Comparison of ENCODE assay signal across 8 mouse cellular contexts in the genomic region with DNA sequence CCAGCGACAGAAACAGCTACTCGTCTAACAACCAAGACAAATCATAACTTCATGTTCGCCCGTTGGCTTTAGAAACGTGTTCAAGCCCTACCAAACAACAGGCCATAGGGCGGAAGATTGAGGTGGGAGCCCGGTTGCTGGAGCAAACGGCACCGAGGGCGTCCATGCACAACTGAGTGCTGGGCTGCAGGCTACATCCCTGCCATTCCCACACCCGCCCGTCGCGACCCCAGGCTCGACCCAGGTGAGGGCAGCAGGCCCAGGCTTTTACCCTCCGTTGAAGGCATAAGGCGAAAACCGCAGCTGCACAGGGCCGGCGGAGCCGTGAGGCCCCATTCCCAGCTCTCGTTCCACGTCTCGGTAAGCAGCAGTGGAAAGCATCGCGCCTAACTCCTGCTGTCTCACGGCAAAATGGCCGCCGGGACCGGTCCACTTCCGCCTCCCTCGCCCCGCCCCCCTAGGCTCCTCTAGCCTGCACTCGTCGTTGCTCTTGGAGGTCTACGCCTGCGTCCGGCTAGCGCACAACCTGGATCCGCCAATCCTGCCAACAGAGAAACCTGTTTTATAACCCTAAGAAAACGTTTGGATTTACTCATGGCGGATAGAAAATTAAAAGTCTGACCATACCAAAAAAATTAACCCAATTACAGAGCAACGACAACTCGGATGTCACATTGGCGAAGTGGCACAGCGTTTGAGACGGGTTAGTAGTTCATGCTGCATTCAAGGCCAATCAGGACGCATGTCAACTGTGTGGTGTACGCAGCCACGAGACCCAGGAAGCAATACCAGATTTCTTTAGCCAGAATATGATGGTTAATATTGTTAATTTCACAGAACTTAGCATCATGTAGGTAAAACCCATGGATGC. TPM values are rescaled to one million over a fixed set of nuclear protein-coding genes. Genes with fewer than 3 reads are reported as not detected.
DNase-seq lines count a peak whose midpoint lies in the region; ATAC-seq and TF ChIP-seq lines count a peak whose summit lies in the region.

No protein-coding gene starts in this region.

- TF ChIP-seq POLR2A in cortical plate, adult 2 months (IDR thresholded peaks at IDR 0.05; ENCODE audit: extremely low read depth, insufficient read depth, low read length): peak; percentile 78

- H3K27ac ChIP-seq in cortical plate, adult 2 months (ENCODE audit: insufficient read depth, low read length): peak overlapping the region; percentile 92

- peaks cover 2% of the 10 kb centered on the region for H3K4me1 ChIP-seq in cortical plate, adult 2 months (ENCODE audit: control insufficient read depth, insufficient read depth, low read length)

- peak overlapping the region; percentile 94 for H3K4me3 ChIP-seq in cortical plate, adult 2 months (ENCODE audit: insufficient read depth, low read length)

- DNase-seq in gastrocnemius, adult 8-10 months (ENCODE audit: low spot score in 2 of 2): peak; percentile 82 to 90
- DNase-seq in induced T-regulatory cell, adult 2 months (ENCODE audit: low read depth): peak; percentile 96
- DNase-seq in left cerebral cortex, adult 9 months (ENCODE audit: low spot score in 2 of 2): peak; percentile 79 to 95
- peak; percentile 97 for DNase-seq in right cerebral cortex, postnatal 14 days
- DNase-seq in urinary bladder, postnatal 36 days (ENCODE audit: low spot score in 2 of 2): peak; percentile 91 to 94

- TF ChIP-seq CTCF in cortical plate, adult 2 months (IDR thresholded peaks at IDR 0.05; ENCODE audit: extremely low read depth, insufficient read depth, low read length): no peak

- ATAC-seq in activated CD4-positive, CD25-positive, alpha-beta regulatory T cell, adult 4 months: peak; percentile 76
- peak; percentile 81 for ATAC-seq in megakaryocyte progenitor cell, adult 5-6 weeks (replicated peaks; ENCODE audit: poor library complexity)

RNA-seq across cellular contexts. Expression of gene Psmb1, which starts 1.4 kb away (rescaled TPM):
- polyA plus RNA-seq in activated CD4-positive, CD25-positive, alpha-beta regulatory T cell, adult 4 months (2017; shearing (Covaris generic)): 100 to 1,000 TPM; 384 to 432 TPM
- polyA plus RNA-seq in cortical plate, adult 2 months (2012; rRNA removed): 150 and 158 TPM in 2 replicates
- total RNA-seq in gastrocnemius, adult 8-10 months (2022): 100 to 1,000 TPM; 105 to 114 (median 112) TPM
- total RNA-seq in megakaryocyte progenitor cell, adult 5-6 weeks (2015): 151 and 162 TPM in 2 replicates
- total RNA-seq in megakaryocyte progenitor cell, adult 5-6 weeks (2017): 167 and 190 TPM in 2 replicates

RNA-seq across cellular contexts. Expression of gene Tbp, which starts 1.6 kb away (rescaled TPM):
- polyA plus RNA-seq in activated CD4-positive, CD25-positive, alpha-beta regulatory T cell, adult 4 months (2017; shearing (Covaris generic)): 10 to 100 TPM; 43.5 to 57.4 TPM
- polyA plus RNA-seq in cortical plate, adult 2 months (2012; rRNA removed): 40.8 and 41.2 TPM in 2 replicates
- total RNA-seq in gastrocnemius, adult 8-10 months (2022): 1 to 10 TPM; 5.9 to 9.4 (median 7.7) TPM
- 83.4 and 106 TPM in 2 replicates for total RNA-seq in megakaryocyte progenitor cell, adult 5-6 weeks (2015)
- total RNA-seq in megakaryocyte progenitor cell, adult 5-6 weeks (2017): 43.5 and 58.8 TPM in 2 replicates

RNA-seq across cellular contexts. Expression of gene Pdcd2, which starts 29.0 kb away (rescaled TPM):
- 10 to 100 TPM; 17.2 to 34.8 TPM for polyA plus RNA-seq in activated CD4-positive, CD25-positive, alpha-beta regulatory T cell, adult 4 months (2017; shearing (Covaris generic))
- polyA plus RNA-seq in cortical plate, adult 2 months (2012; rRNA removed): 14.1 and 15.6 TPM in 2 replicates
- 10 to 100 TPM; 14.4 to 27.1 (median 18.0) TPM for total RNA-seq in gastrocnemius, adult 8-10 months (2022)
- total RNA-seq in megakaryocyte progenitor cell, adult 5-6 weeks (2015): 61.5 and 79.9 TPM in 2 replicates
- 93.2 and 126 TPM in 2 replicates for total RNA-seq in megakaryocyte progenitor cell, adult 5-6 weeks (2017)

Comparison
In these comparisons a context has a peak if more than half of its experiments do, and no peak if none do; other contexts are left out.
1. Peak in every context shown above with its lines: DNase-seq, ATAC-seq, H3K4me3 ChIP-seq and H3K27ac ChIP-seq.
2. RNA of gene Tbp, which starts 1.6 kb away (total RNA-seq): 43.5 to 106 TPM in megakaryocyte progenitor cell, adult 5-6 weeks; 5.9 to 9.4 TPM in gastrocnemius, adult 8-10 months; every median in the first group is over 4 times any median in the second.